Mouse (Mus musculus): ENCODE measurements at regions not wholly inside any gene's neighbourhood (a gene's known extent, or its start where the extent isn't known, plus 50 kb on each side); places are given as distances from the start of the nearest gene placed in this dataset.

- TF ChIP-seq POLR2A (IDR thresholded peaks at IDR 0.05; ENCODE audit: low read depth, low read length) (no peak), CTCF (IDR thresholded peaks at IDR 0.05; ENCODE audit: extremely low read depth, insufficient read length, insufficient replicate concordance, low read depth, low read length) (no peak)
These were observed 96.2 kb upstream of the Fyn start for GRCm38 (mm10) chr10:39272387-39272949.

All from small intestine, adult 2 months (tissue).